Mouse (Mus musculus): ENCODE data around the gene Hivep3. TPM values are rescaled to one million over a fixed set of nuclear protein-coding genes. Genes with fewer than 3 reads are reported as not detected.

Gene Hivep3
- polyA plus RNA-seq, 1 experiment, result 40.0 TPM

DNA sequence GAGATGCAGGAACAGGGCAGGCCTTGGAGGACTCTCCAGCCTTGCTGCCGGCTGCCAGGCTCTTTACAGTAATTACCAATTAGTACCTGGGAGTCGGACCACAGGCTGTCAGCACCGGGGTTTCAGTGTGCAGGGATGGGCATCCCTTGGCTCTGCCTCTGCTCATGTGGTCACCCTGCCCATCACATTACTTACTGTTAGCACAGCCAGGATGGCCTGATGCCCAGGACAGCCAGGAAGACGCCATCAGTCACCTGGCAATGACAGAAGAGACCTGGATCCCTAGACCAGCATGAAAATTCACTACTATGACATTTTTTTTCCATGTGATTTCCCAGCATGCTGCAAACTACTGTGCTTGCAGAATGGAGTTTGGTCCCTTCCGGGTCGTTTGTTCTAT, 238.8 kb downstream of the Hivep3 start:
- WGBS, result 93% methylated on average over 6 of the region's 6 CpGs
- Histone ChIP-seq H3K36me3 (ENCODE audit: control insufficient read depth, insufficient read depth, low read length) (no peaks in the 10 kb centered on the region), H3K4me3 (ENCODE audit: control insufficient read depth, insufficient read depth, low read length) (no peak overlapping the region), H3K4me1 (replicated peaks; ENCODE audit: control insufficient read depth, insufficient read depth, low read length) (peaks cover 11% of the 10 kb centered on the region), H3K27me3 (ENCODE audit: control insufficient read depth, insufficient read depth, low read length) (no peaks in the 10 kb centered on the region), H3K27ac (ENCODE audit: control insufficient read depth, insufficient read depth, low read length) (no peak overlapping the region)
- DNase-seq, result no peak
- TF ChIP-seq POLR2A (IDR thresholded peaks at IDR 0.05; ENCODE audit: control insufficient read depth, extremely low read depth, insufficient read depth, low read length, poor library complexity), result no peak
- TF ChIP-seq CTCF (IDR thresholded peaks at IDR 0.05; ENCODE audit: borderline replicate concordance, control insufficient read depth, extremely low read depth, insufficient read depth, low read length, poor library complexity), result no peak

DNA sequence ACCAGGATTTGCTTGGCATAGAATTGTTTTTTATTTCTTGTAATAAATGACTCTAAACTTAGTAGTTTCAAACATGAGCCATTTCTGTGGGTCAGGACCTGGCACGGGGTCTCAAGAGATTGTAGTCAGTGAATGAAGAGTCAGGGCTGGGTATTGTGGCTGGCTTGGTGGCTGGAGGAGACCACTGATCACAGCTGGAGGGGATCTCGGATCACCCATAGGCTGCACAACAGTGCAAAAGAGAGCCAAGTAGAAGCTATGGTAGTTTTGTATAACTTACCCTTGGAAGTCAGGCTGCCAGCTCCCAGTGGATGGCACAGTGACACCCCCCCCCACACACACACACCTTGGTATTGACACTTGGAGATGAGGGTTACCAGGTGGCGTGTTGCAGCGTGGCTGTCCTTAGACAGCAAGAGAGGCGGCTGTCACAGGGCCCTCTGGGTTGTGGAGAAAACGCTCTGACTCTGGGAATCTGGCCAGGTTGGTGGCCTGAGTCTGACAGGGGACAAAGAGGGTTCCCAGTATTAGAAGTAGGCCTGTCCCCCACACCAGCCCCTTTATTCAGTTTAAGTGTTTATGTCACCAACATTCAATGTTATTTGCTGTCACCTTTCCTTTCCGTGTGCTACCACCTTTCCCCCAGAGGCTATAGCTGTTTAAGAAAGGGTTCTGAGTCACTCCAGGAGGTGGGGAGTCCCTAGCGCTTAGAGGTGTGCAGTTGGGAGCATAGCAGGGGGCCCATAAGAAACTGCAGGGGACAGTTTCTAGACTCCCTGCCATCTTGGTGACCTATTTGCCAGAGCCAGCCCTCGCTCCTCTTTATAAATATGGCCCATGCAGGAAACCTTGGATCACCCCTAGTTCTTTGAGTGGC, 240.4 kb downstream of the Hivep3 start:
- DNase-seq, result no peak
- Histone ChIP-seq H3K27me3 (ENCODE audit: control insufficient read depth, insufficient read depth, low read length) (no peaks in the 10 kb centered on the region), H3K4me1 (replicated peaks; ENCODE audit: control insufficient read depth, insufficient read depth, low read length) (peaks cover 22% of the 10 kb centered on the region), H3K4me3 (ENCODE audit: control insufficient read depth, insufficient read depth, low read length) (no peak overlapping the region), H3K36me3 (ENCODE audit: control insufficient read depth, insufficient read depth, low read length) (no peaks in the 10 kb centered on the region), H3K27ac (ENCODE audit: control insufficient read depth, insufficient read depth, low read length) (no peak overlapping the region)
- no peak for TF ChIP-seq CTCF (IDR thresholded peaks at IDR 0.05; ENCODE audit: borderline replicate concordance, control insufficient read depth, extremely low read depth, insufficient read depth, low read length, poor library complexity)
- no peak for TF ChIP-seq POLR2A (IDR thresholded peaks at IDR 0.05; ENCODE audit: control insufficient read depth, extremely low read depth, insufficient read depth, low read length, poor library complexity)
- 94% methylated on average over 9 of the region's 9 CpGs for WGBS

DNA sequence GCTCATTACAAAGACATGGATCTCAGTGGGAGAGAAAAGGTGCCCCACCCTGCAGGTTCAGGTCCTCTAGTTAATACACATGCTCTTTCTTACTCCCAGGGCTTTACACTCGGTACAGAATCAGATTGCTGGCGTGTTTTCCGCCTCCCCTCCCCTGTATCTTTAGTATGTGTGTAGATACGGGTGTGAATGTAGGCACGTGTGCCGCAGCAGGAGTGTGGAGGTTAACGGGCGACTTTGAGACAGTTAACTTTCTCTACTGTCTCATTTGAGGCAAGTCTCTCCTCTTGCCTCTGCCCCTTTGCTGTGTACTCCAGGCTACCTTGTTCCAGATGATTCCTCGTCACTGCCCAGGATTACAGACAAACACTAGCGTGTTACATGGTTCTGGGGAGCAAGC, 241.7 kb downstream of the Hivep3 start:
- Histone ChIP-seq H3K27me3 (ENCODE audit: control insufficient read depth, insufficient read depth, low read length) (no peaks in the 10 kb centered on the region), H3K36me3 (ENCODE audit: control insufficient read depth, insufficient read depth, low read length) (no peaks in the 10 kb centered on the region), H3K4me1 (replicated peaks; ENCODE audit: control insufficient read depth, insufficient read depth, low read length) (peaks cover 22% of the 10 kb centered on the region), H3K4me3 (ENCODE audit: control insufficient read depth, insufficient read depth, low read length) (no peak overlapping the region), H3K27ac (ENCODE audit: control insufficient read depth, insufficient read depth, low read length) (no peak overlapping the region)
- 94% methylated on average over 10 of the region's 10 CpGs for WGBS
- TF ChIP-seq POLR2A (IDR thresholded peaks at IDR 0.05; ENCODE audit: control insufficient read depth, extremely low read depth, insufficient read depth, low read length, poor library complexity) (no peak), CTCF (IDR thresholded peaks at IDR 0.05; ENCODE audit: borderline replicate concordance, control insufficient read depth, extremely low read depth, insufficient read depth, low read length, poor library complexity) (no peak)
- DNase-seq, result no peak

DNA sequence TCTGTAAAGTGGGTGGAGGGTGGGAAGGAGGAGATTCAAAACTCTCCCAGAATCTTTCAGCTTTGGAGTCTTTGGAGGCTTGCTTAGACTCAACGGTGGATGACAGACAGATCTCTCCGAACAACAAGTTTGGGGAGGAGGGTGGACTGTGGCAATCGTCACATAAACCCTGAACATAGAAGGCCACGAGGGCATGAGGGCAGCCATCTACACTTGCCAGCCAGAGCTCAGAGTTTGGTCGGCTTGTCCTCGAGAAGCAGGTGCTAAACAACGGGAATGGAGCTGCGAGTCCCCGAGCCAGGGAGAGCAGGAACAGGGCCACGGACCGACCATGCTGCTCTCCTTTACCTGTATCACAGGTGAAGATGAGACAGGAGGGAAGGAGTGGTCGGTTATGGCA, 242.2 kb downstream of the Hivep3 start:
- H3K36me3 ChIP-seq (ENCODE audit: control insufficient read depth, insufficient read depth, low read length), result no peaks in the 10 kb centered on the region
- 93% methylated on average over 12 of the region's 12 CpGs for WGBS
- H3K4me1 ChIP-seq (replicated peaks; ENCODE audit: control insufficient read depth, insufficient read depth, low read length), result peaks cover 22% of the 10 kb centered on the region
- DNase-seq, result no peak
- no peak for TF ChIP-seq POLR2A (IDR thresholded peaks at IDR 0.05; ENCODE audit: control insufficient read depth, extremely low read depth, insufficient read depth, low read length, poor library complexity)
- TF ChIP-seq CTCF (IDR thresholded peaks at IDR 0.05; ENCODE audit: borderline replicate concordance, control insufficient read depth, extremely low read depth, insufficient read depth, low read length, poor library complexity), result no peak
- no peak overlapping the region for H3K27ac ChIP-seq (ENCODE audit: control insufficient read depth, insufficient read depth, low read length)
- H3K4me3 ChIP-seq (ENCODE audit: control insufficient read depth, insufficient read depth, low read length), result no peak overlapping the region
- H3K27me3 ChIP-seq (ENCODE audit: control insufficient read depth, insufficient read depth, low read length), result no peaks in the 10 kb centered on the region

DNA sequence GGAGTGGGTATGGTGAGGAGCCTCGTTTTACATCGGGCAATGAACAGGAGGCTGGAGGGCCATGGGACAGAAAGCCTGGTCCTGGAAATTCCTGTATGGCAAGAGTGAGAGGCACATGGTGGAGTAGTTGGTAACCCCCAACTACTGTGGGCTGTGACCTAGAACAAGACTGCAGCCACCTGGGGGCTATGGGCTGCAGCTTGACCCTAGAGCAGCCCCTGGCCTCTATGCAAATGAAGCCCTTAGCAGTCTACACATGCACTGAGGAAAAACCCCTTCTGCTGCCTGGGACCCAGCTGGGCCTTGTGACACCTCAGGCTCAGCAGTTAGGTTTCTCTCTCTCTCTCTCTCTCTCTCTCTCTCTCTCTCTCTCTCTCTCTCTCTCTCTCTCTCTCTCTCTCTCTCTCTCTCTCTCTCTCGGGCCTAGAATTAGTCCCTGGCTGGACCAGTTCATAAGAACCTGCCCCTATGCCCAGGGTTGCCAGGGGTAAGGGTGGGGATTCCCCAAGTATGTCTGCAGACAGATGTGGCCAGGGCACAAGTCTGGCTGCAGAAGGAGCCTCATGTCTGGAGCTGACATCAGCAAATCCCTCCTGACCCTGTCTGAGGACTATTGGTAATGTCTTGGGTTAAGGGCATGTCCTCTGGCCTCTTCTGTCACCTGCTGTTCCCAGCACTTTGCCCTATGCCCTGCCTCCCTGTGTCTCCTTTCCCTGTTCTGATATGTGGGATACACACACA, 243.0 kb downstream of the Hivep3 start:
- H3K4me3 ChIP-seq (ENCODE audit: control insufficient read depth, insufficient read depth, low read length), result no peak overlapping the region
- H3K36me3 ChIP-seq (ENCODE audit: control insufficient read depth, insufficient read depth, low read length), result no peaks in the 10 kb centered on the region
- TF ChIP-seq CTCF (IDR thresholded peaks at IDR 0.05; ENCODE audit: borderline replicate concordance, control insufficient read depth, extremely low read depth, insufficient read depth, low read length, poor library complexity) (no peak), POLR2A (IDR thresholded peaks at IDR 0.05; ENCODE audit: control insufficient read depth, extremely low read depth, insufficient read depth, low read length, poor library complexity) (no peak)
- peaks cover 22% of the 10 kb centered on the region for H3K4me1 ChIP-seq (replicated peaks; ENCODE audit: control insufficient read depth, insufficient read depth, low read length)
- DNase-seq, result no peak
- no peaks in the 10 kb centered on the region for H3K27me3 ChIP-seq (ENCODE audit: control insufficient read depth, insufficient read depth, low read length)
- 51% methylated on average over 3 of the region's 3 CpGs for WGBS
- no peak overlapping the region for H3K27ac ChIP-seq (ENCODE audit: control insufficient read depth, insufficient read depth, low read length)

DNA sequence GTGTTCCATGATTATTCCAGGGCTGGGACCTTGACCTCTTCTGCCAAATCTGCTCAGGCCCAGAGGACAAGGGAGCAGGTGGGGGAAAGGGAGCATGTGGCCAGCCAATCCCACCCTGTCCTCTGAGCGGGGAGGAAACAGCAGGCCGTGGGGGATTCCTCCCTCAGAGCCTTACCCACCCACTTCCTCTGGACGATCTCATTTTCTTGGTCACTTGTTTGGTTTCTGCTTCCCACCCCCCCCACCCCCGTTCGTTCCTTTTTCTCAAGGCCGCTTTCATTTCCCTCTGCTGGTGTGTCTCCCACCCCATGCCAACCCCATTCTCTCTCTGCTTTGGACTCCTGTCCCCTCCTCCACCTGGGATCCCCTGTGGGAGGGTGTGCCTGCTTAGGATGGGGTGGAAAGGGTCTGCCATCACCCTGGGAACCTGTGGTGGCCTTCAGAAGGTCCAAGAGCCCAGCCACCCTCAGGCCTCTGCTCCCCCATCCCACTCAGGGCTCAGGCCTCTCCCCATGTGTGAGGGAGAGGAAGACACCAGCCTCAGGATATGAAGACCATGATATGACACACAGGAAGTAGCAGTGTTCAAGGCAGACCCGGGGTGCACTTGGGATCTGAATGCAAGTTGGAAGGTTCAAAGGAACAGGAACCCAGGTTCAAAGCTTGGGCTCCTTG, 244.4 kb downstream of the Hivep3 start:
- Histone ChIP-seq H3K4me1 (replicated peaks; ENCODE audit: control insufficient read depth, insufficient read depth, low read length) (peaks cover 22% of the 10 kb centered on the region), H3K27me3 (ENCODE audit: control insufficient read depth, insufficient read depth, low read length) (no peaks in the 10 kb centered on the region), H3K27ac (ENCODE audit: control insufficient read depth, insufficient read depth, low read length) (no peak overlapping the region), H3K4me3 (ENCODE audit: control insufficient read depth, insufficient read depth, low read length) (no peak overlapping the region), H3K36me3 (ENCODE audit: control insufficient read depth, insufficient read depth, low read length) (no peaks in the 10 kb centered on the region)
- 24% methylated on average over 7 of the region's 7 CpGs for WGBS
- TF ChIP-seq CTCF (IDR thresholded peaks at IDR 0.05; ENCODE audit: borderline replicate concordance, control insufficient read depth, extremely low read depth, insufficient read depth, low read length, poor library complexity), result no peak
- no peak for TF ChIP-seq POLR2A (IDR thresholded peaks at IDR 0.05; ENCODE audit: control insufficient read depth, extremely low read depth, insufficient read depth, low read length, poor library complexity)
- DNase-seq, result no peak

Data from thymus, adult 2 months (tissue).